Mouse (Mus musculus): Measurements from ENCODE around the gene Tbc1d16. TPM values are rescaled to one million over a fixed set of nuclear protein-coding genes. Genes with fewer than 3 reads are reported as not detected.
"Not testable (repeated sequence)": the region's sequence is repeated elsewhere in the genome, so short reads cannot be mapped to it uniquely, and the experiment has no call there.

The Tbc1d16 gene
- polyA plus RNA-seq, 1 experiment from 2014 or later, result 37.9 TPM

GRCm38 (mm10) chr11:119109415-119110071 is 118.8 kb downstream of the Tbc1d16 start:
- Histone ChIP-seq H3K4me2 (ENCODE audit: low read depth, low read length) (no peak overlapping the region), H3K27ac (ENCODE audit: low read depth, low read length) (no peak overlapping the region), H3K9me3 (ENCODE audit: control insufficient read depth, low read length) (no peaks in the 10 kb centered on the region), H3K36me3 (ENCODE audit: control insufficient read depth, insufficient read depth, low read length) (no peaks in the 10 kb centered on the region), H3K9ac (replicated peaks; ENCODE audit: low read depth, low read length) (no peak overlapping the region), H3K27me3 (ENCODE audit: control insufficient read depth, insufficient read depth, low read length) (no peaks in the 10 kb centered on the region), H3K4me3 (ENCODE audit: low read depth, low read length) (no peak overlapping the region), H3K4me1 (ENCODE audit: control insufficient read depth, insufficient read depth, low read length) (0 out of 2 replicates have a peak, but pooled peaks cover 2% of the 10 kb centered on the region)
- 77% methylated on average over 9 of the region's 9 CpGs for WGBS
- ATAC-seq (ENCODE audit: low read depth), result no peak

- H3K4me3 ChIP-seq (ENCODE audit: low read depth, low read length), result no peak overlapping the region
- H3K36me3 ChIP-seq (ENCODE audit: control insufficient read depth, insufficient read depth, low read length), result no peaks in the 10 kb centered on the region
- H3K4me1 ChIP-seq (ENCODE audit: control insufficient read depth, insufficient read depth, low read length), result 0 out of 2 replicates have a peak, but pooled peaks cover 2% of the 10 kb centered on the region
- H3K4me2 ChIP-seq (ENCODE audit: low read depth, low read length), result no peak overlapping the region
- WGBS, result 81% methylated on average over 10 of the region's 10 CpGs
- ATAC-seq (ENCODE audit: low read depth), result no peak
- no peaks in the 10 kb centered on the region for H3K27me3 ChIP-seq (ENCODE audit: control insufficient read depth, insufficient read depth, low read length)
- no peaks in the 10 kb centered on the region for H3K9me3 ChIP-seq (ENCODE audit: control insufficient read depth, low read length)
- H3K9ac ChIP-seq (replicated peaks; ENCODE audit: low read depth, low read length), result no peak overlapping the region
- H3K27ac ChIP-seq (ENCODE audit: low read depth, low read length), result no peak overlapping the region
Observed at GRCm38 (mm10) chr11:119108573-119109263, 119.6 kb downstream of the Tbc1d16 start.

GRCm38 (mm10) chr11:119106289-119106688 is 122.0 kb downstream of the Tbc1d16 start:
- no peak overlapping the region for H3K4me3 ChIP-seq (ENCODE audit: low read depth, low read length)
- no peaks in the 10 kb centered on the region for H3K36me3 ChIP-seq (ENCODE audit: control insufficient read depth, insufficient read depth, low read length)
- no peak overlapping the region for H3K4me2 ChIP-seq (ENCODE audit: low read depth, low read length)
- no peak for ATAC-seq (ENCODE audit: low read depth)
- 0 out of 2 replicates have a peak, but pooled peaks cover 2% of the 10 kb centered on the region for H3K4me1 ChIP-seq (ENCODE audit: control insufficient read depth, insufficient read depth, low read length)
- 57% methylated on average over 5 of the region's 6 CpGs for WGBS
- no peaks in the 10 kb centered on the region for H3K27me3 ChIP-seq (ENCODE audit: control insufficient read depth, insufficient read depth, low read length)
- no peak overlapping the region for H3K27ac ChIP-seq (ENCODE audit: low read depth, low read length)
- H3K9ac ChIP-seq (replicated peaks; ENCODE audit: low read depth, low read length), result no peak overlapping the region
- no peaks in the 10 kb centered on the region for H3K9me3 ChIP-seq (ENCODE audit: control insufficient read depth, low read length)

- no peak overlapping the region for H3K4me3 ChIP-seq (ENCODE audit: low read depth, low read length)
- 57% methylated on average over 8 of the region's 8 CpGs for WGBS
- H3K9me3 ChIP-seq (ENCODE audit: control insufficient read depth, low read length), result no peaks in the 10 kb centered on the region
- H3K9ac ChIP-seq (replicated peaks; ENCODE audit: low read depth, low read length), result no peak overlapping the region
- H3K4me2 ChIP-seq (ENCODE audit: low read depth, low read length), result no peak overlapping the region
- H3K4me1 ChIP-seq (ENCODE audit: control insufficient read depth, insufficient read depth, low read length), result 0 out of 2 replicates have a peak, but pooled peaks cover 2% of the 10 kb centered on the region
- H3K36me3 ChIP-seq (ENCODE audit: control insufficient read depth, insufficient read depth, low read length), result no peaks in the 10 kb centered on the region
- ATAC-seq (ENCODE audit: low read depth), result no peak
- no peaks in the 10 kb centered on the region for H3K27me3 ChIP-seq (ENCODE audit: control insufficient read depth, insufficient read depth, low read length)
- no peak overlapping the region for H3K27ac ChIP-seq (ENCODE audit: low read depth, low read length)
Observed at GRCm38 (mm10) chr11:119105748-119106147, 122.6 kb downstream of the Tbc1d16 start.

GRCm38 (mm10) chr11:119105071-119105609 is 123.2 kb downstream of the Tbc1d16 start:
- no peak overlapping the region for H3K4me2 ChIP-seq (ENCODE audit: low read depth, low read length)
- no peaks in the 10 kb centered on the region for H3K27me3 ChIP-seq (ENCODE audit: control insufficient read depth, insufficient read depth, low read length)
- no peak overlapping the region for H3K4me3 ChIP-seq (ENCODE audit: low read depth, low read length)
- no peaks in the 10 kb centered on the region for H3K9me3 ChIP-seq (ENCODE audit: control insufficient read depth, low read length)
- no peak for ATAC-seq (ENCODE audit: low read depth)
- H3K27ac ChIP-seq (ENCODE audit: low read depth, low read length), result no peak overlapping the region
- no peaks in the 10 kb centered on the region for H3K36me3 ChIP-seq (ENCODE audit: control insufficient read depth, insufficient read depth, low read length)
- WGBS, result 78% methylated on average over 7 of the region's 7 CpGs
- H3K9ac ChIP-seq (replicated peaks; ENCODE audit: low read depth, low read length), result no peak overlapping the region
- 0 out of 2 replicates have a peak, but pooled peaks cover 2% of the 10 kb centered on the region for H3K4me1 ChIP-seq (ENCODE audit: control insufficient read depth, insufficient read depth, low read length)

GRCm38 (mm10) chr11:119103991-119104390 is 124.3 kb downstream of the Tbc1d16 start:
- H3K9ac ChIP-seq (replicated peaks; ENCODE audit: low read depth, low read length), result no peak overlapping the region
- no peaks in the 10 kb centered on the region for H3K9me3 ChIP-seq (ENCODE audit: control insufficient read depth, low read length)
- H3K36me3 ChIP-seq (ENCODE audit: control insufficient read depth, insufficient read depth, low read length), result no peaks in the 10 kb centered on the region
- ATAC-seq (ENCODE audit: low read depth), result no peak
- WGBS, result 85% methylated on average over 3 of the region's 3 CpGs
- no peak overlapping the region for H3K4me3 ChIP-seq (ENCODE audit: low read depth, low read length)
- H3K4me2 ChIP-seq (ENCODE audit: low read depth, low read length), result no peak overlapping the region
- H3K27me3 ChIP-seq (ENCODE audit: control insufficient read depth, insufficient read depth, low read length), result no peaks in the 10 kb centered on the region
- 0 out of 2 replicates have a peak, but pooled peaks cover 2% of the 10 kb centered on the region for H3K4me1 ChIP-seq (ENCODE audit: control insufficient read depth, insufficient read depth, low read length)
- H3K27ac ChIP-seq (ENCODE audit: low read depth, low read length), result no peak overlapping the region

- not testable (repeated sequence) for H3K4me1 ChIP-seq (ENCODE audit: control insufficient read depth, insufficient read depth, low read length); H3K9ac ChIP-seq (replicated peaks; ENCODE audit: low read depth, low read length); H3K4me2 ChIP-seq (ENCODE audit: low read depth, low read length); H3K9me3 ChIP-seq (ENCODE audit: control insufficient read depth, low read length); H3K27ac ChIP-seq (ENCODE audit: low read depth, low read length); ATAC-seq (ENCODE audit: low read depth); H3K4me3 ChIP-seq (ENCODE audit: low read depth, low read length); H3K36me3 ChIP-seq (ENCODE audit: control insufficient read depth, insufficient read depth, low read length); H3K27me3 ChIP-seq (ENCODE audit: control insufficient read depth, insufficient read depth, low read length)
- 71% methylated on average over 4 of the region's 4 CpGs for WGBS
Observed at GRCm38 (mm10) chr11:119100355-119100754, 127.9 kb downstream of the Tbc1d16 start.

- no peak for ATAC-seq (ENCODE audit: low read depth)
- H3K4me2 ChIP-seq (ENCODE audit: low read depth, low read length), result no peak overlapping the region
- WGBS, result 77% methylated on average over 4 of the region's 4 CpGs
Observed at GRCm38 (mm10) chr11:119098202-119098601, 130.1 kb downstream of the Tbc1d16 start.

GRCm38 (mm10) chr11:119095441-119095840 is 132.9 kb downstream of the Tbc1d16 start:
- WGBS, result 45% methylated on average over 3 of the region's 3 CpGs
- no peak overlapping the region for H3K27ac ChIP-seq (ENCODE audit: low read depth, low read length)
- H3K9me3 ChIP-seq (ENCODE audit: control insufficient read depth, low read length), result no peaks in the 10 kb centered on the region
- H3K27me3 ChIP-seq (ENCODE audit: control insufficient read depth, insufficient read depth, low read length), result no peaks in the 10 kb centered on the region
- H3K4me3 ChIP-seq (ENCODE audit: low read depth, low read length), result no peak overlapping the region
- H3K4me1 ChIP-seq (ENCODE audit: control insufficient read depth, insufficient read depth, low read length), result no peaks in the 10 kb centered on the region; the same call in 1 of the 2 replicates
- no peak overlapping the region for H3K4me2 ChIP-seq (ENCODE audit: low read depth, low read length)
- H3K9ac ChIP-seq (replicated peaks; ENCODE audit: low read depth, low read length), result 0 out of 2 replicates have a peak overlapping the region, but pooled peaks have one; percentile 11
- no peaks in the 10 kb centered on the region for H3K36me3 ChIP-seq (ENCODE audit: control insufficient read depth, insufficient read depth, low read length)
- ATAC-seq (ENCODE audit: low read depth), result no peak

More at GRCm38 (mm10) chr11:119098202-119098601, 130.1 kb downstream of the Tbc1d16 start:
- no peaks in the 10 kb centered on the region for H3K4me1 ChIP-seq (ENCODE audit: control insufficient read depth, insufficient read depth, low read length)
- H3K4me3 ChIP-seq (ENCODE audit: low read depth, low read length), result no peak overlapping the region
- no peaks in the 10 kb centered on the region for H3K36me3 ChIP-seq (ENCODE audit: control insufficient read depth, insufficient read depth, low read length)
- H3K27ac ChIP-seq (ENCODE audit: low read depth, low read length), result no peak overlapping the region
- no peaks in the 10 kb centered on the region for H3K9me3 ChIP-seq (ENCODE audit: control insufficient read depth, low read length)
- H3K27me3 ChIP-seq (ENCODE audit: control insufficient read depth, insufficient read depth, low read length), result no peaks in the 10 kb centered on the region
- H3K9ac ChIP-seq (replicated peaks; ENCODE audit: low read depth, low read length), result no peak overlapping the region
